Mouse (Mus musculus) liver, embryonic 14.5 days (tissue): Measurements from ENCODE around the gene Pum2. TPM values are rescaled to one million over a fixed set of nuclear protein-coding genes. Genes with fewer than 3 reads are reported as not detected.

Experiments
- ATAC-seq: fragments of 200-750 bp; cut with Nextera tagmentation; 2 replicates; pipeline ENCODE4 v1.8.0; 2017; ENCODE audit warnings: moderate number of reproducible peaks, mild to moderate bottlenecking, moderate library complexity; ENCODE audit not compliant: insufficient read depth
- DNase-seq, 3 experiments: peaks; one replicate each; pipeline ENCODE4 v3.0.0-alpha.2; 2012 to 2013; ENCODE audit warnings: low read depth in 3 of 3, low spot score in 3 of 3
- H3K27ac ChIP-seq: fragments of 300-500 bp; sonication (generic); 2 replicates; pipeline ENCODE4 v1.5.1; 2014; ENCODE audit warnings: moderate library complexity, mild to moderate bottlenecking, control low read depth, inconsistent platforms
- H3K27me3 ChIP-seq: fragments of 300-500 bp; sonication (generic); 2 replicates; pipeline ENCODE4 v1.6.1; 2014; ENCODE audit warnings: mild to moderate bottlenecking, low read length, moderate library complexity; ENCODE audit not compliant: control insufficient read depth, insufficient read depth
- H3K36me3 ChIP-seq: fragments of 300-500 bp; sonication (generic); replicated peaks from 2 replicates; pipeline ENCODE4 v1.6.1; 2014; ENCODE audit warnings: low read depth; ENCODE audit not compliant: control insufficient read depth, insufficient read depth
- H3K4me1 ChIP-seq, 2 experiments: fragments of 200-500 bp in 1 of 2; fragments of 300-500 bp in 1 of 2; sonication (generic) in 1 of 2; replicated peaks; 2 replicates each; pipeline ENCODE4 v1.6.1; 2012 to 2014; ENCODE audit warnings: antibody characterized with exemption in 1 of 2, inconsistent platforms in 1 of 2, low read length in 1 of 2; ENCODE audit not compliant: control insufficient read depth in 2 of 2, insufficient read depth in 2 of 2
- H3K4me2 ChIP-seq: fragments of 300-500 bp; sonication (generic); 2 replicates; pipeline ENCODE4 v1.6.1; 2014; ENCODE audit warnings: low read depth, mild to moderate bottlenecking, control low read depth, moderate library complexity
- H3K4me3 ChIP-seq, 2 experiments: fragments of 200-500 bp in 1 of 2; fragments of 300-500 bp in 1 of 2; sonication (generic) in 1 of 2; 2 replicates each; pipeline ENCODE4 v1.5.1; 2012 to 2014; ENCODE audit warnings: low read depth in 2 of 2, low read length in 2 of 2, mild to moderate bottlenecking in 2 of 2, control low read depth in 1 of 2, inconsistent platforms in 1 of 2, moderate library complexity in 1 of 2; ENCODE audit not compliant: insufficient read depth in 1 of 2
- H3K9ac ChIP-seq: fragments of 300-500 bp; sonication (generic); replicated peaks from 2 replicates; pipeline ENCODE4 v1.6.1; 2014; ENCODE audit warnings: mild to moderate bottlenecking, control low read depth, moderate library complexity
- H3K9me3 ChIP-seq: fragments of 300-500 bp; sonication (generic); 2 replicates; pipeline ENCODE4 v1.6.1; 2016; ENCODE audit warnings: low read length, mixed read lengths; ENCODE audit not compliant: control insufficient read depth
- CTCF ChIP-seq: IDR thresholded peaks from 2 replicates; pipeline ENCODE4 v1.5.1; 2016; ENCODE audit warnings: antibody characterized with exemption, low read depth, control low read depth
- EP300 ChIP-seq: IDR thresholded peaks from 2 replicates; pipeline ENCODE4 v1.6.1; 2016; ENCODE audit warnings: antibody characterized with exemption, low read depth
- WGBS: fragments of 180-500 bp; shearing (Covaris S2); extraction: QIAGEN DNeasy Blood & Tissue Kit; methylation state at CpG from one replicate; pipeline ENCODE4 v1.1.7; 2014; ENCODE audit not compliant: insufficient replicate concordance; 5-methylcytosine and 5-hydroxymethylcytosine counted together
- polyA plus RNA-seq, 2 experiments: library from polyadenylated mRNA; depleted of rRNA in 1 of 2; stranded (reverse) in 1 of 2; unstranded in 1 of 2; fragments of >200 nt; fragmentation: Nextera tagmentation in 1 of 2; extraction: Ambion mirVana in 1 of 2; gene quantifications; 2 replicates each; pipeline versions ENCODE4 v1.2.1 to v1.2.3; 2012 to 2014

Pum2 gene
- polyA plus RNA-seq, 2 experiments = 18.4 to 20.6 TPM

DNA sequence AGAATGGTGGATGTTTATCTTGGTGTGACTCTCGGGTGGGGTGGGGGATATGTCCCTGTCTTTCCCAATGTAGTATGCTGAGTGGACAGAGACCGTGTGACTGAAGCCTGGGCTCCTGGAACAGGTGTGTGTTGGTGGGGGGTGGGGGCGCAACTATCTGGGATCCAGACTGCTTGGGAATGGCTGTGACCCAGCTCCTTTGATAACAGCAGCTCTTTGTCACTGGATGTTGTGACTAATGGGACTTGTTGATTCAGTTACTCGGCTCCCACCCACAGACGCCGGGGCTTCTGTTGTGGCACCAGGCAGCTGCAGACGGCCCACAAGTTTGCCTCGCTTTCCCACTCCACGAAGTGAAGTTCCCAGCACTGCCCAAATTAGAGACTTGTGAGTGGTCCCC lies 110.3 kb downstream of the Pum2 start:
- no peak overlapping the region for H3K9ac ChIP-seq
- H3K27ac ChIP-seq = no peak overlapping the region
- TF ChIP-seq CTCF (no peak), EP300 (no peak)
- DNase-seq (no peak), ATAC-seq (no peak)
- H3K4me2 ChIP-seq = no peak overlapping the region
- no peaks in the 10 kb centered on the region for H3K36me3 ChIP-seq
- H3K4me1 ChIP-seq = peaks cover 0 to 5% of the 10 kb centered on the region in 2 experiments; a peak in 1 of 4 replicates
- no peaks in the 10 kb centered on the region for H3K27me3 ChIP-seq
- H3K9me3 ChIP-seq = no peaks in the 10 kb centered on the region
- no peak overlapping the region for H3K4me3 ChIP-seq
- WGBS = 57% methylated on average over 9 of the region's 9 CpGs

- DNase-seq (no peak), ATAC-seq (no peak)
- Histone ChIP-seq H3K27ac (no peak overlapping the region), H3K9ac (no peak overlapping the region), H3K4me3 (no peak overlapping the region), H3K4me2 (no peak overlapping the region), H3K27me3 (no peaks in the 10 kb centered on the region), H3K4me1 (no peaks in the 10 kb centered on the region), H3K36me3 (no peaks in the 10 kb centered on the region), H3K9me3 (no peaks in the 10 kb centered on the region)
- no peak for TF ChIP-seq EP300
- no peak for TF ChIP-seq CTCF
- WGBS = 52% methylated on average over 5 of the region's 5 CpGs
Measured at GRCm38 (mm10) chr12:8786476-8786875, 112.5 kb downstream of the Pum2 start.

DNA sequence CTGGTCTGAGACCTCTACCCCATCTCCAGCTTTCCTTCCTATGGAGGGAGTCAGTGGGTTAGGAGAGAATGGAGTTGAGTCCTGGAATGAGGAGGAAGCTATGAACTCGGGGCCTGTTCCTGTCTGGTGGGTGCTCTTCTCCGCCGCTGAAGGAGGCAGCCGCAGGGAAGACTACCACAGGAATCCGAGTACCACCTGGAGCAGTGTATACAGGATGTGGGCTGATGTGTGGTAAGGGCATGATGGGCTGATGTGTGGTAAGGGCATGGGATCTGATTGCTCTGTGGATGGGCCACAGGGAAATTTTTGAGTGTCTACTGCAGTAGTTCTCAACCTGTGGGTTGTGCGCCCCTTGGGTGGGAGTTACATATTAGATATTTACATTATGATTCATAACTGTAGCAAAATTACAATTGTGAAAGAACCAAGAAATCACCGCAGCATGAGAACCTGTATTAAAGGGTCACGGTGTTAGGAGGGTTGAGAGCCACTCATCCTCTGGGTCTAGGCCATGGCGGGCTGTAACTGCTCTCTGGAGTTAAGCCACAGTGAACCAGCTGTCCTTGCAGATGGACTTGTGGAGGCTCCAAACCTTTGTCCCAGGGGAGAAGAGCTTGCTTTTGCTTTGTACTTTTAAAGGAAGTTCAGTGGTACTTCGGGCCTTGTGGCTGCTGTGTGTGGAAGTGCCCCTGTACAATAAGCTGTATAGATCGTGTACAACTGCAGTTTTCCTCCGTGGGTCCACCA lies 113.2 kb downstream of the Pum2 start:
- Histone ChIP-seq H3K27ac (no peak overlapping the region), H3K4me2 (no peak overlapping the region), H3K9ac (no peak overlapping the region), H3K4me3 (no peak overlapping the region), H3K27me3 (no peaks in the 10 kb centered on the region), H3K4me1 (no peaks in the 10 kb centered on the region), H3K36me3 (no peaks in the 10 kb centered on the region), H3K9me3 (no peaks in the 10 kb centered on the region)
- DNase-seq (no peak), ATAC-seq (no peak)
- TF ChIP-seq CTCF = no peak
- 63% methylated on average over 12 of the region's 12 CpGs for WGBS

- H3K4me3 ChIP-seq = no peak overlapping the region
- TF ChIP-seq CTCF (no peak), EP300 (no peak)
- DNase-seq (no peak), ATAC-seq (no peak)
- no peaks in the 10 kb centered on the region for H3K36me3 ChIP-seq
- peaks cover 0 to 2% of the 10 kb centered on the region in 2 experiments; a peak in 1 of 4 replicates for H3K4me1 ChIP-seq
- 56% methylated on average over 3 of the region's 3 CpGs for WGBS
- no peaks in the 10 kb centered on the region for H3K9me3 ChIP-seq
- no peak overlapping the region for H3K27ac ChIP-seq
- H3K4me2 ChIP-seq = no peak overlapping the region
- no peak overlapping the region for H3K9ac ChIP-seq
- no peaks in the 10 kb centered on the region for H3K27me3 ChIP-seq
Measured at GRCm38 (mm10) chr12:8788469-8788868, 114.5 kb downstream of the Pum2 start.

DNA sequence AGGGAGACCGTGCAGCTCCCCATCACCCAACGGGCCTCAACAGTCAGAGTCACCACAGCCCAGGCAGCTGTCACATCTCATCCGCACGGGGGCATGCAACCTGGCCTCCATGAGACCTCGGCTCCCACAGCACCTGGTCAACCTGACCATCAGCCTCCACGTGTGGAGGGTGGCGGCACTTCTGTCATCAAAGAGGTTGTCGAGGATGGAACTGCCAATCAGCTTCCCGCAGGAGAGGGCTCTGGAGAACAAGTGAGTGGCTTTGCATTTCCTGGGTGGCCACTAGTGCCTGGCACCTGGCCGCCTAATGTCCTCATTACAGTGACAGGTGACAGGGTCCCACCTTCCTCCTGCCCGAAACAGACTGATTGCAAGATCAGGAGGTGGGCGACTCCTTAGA lies 116.7 kb downstream of the Pum2 start:
- no peak for TF ChIP-seq EP300
- TF ChIP-seq CTCF = no peak
- H3K9ac ChIP-seq = no peak overlapping the region
- WGBS = 77% methylated on average over 12 of the region's 12 CpGs
- H3K4me2 ChIP-seq = no peak overlapping the region
- no peak for ATAC-seq
- H3K9me3 ChIP-seq = no peaks in the 10 kb centered on the region
- no peak for DNase-seq
- H3K4me3 ChIP-seq = no peak overlapping the region
- no peaks in the 10 kb centered on the region for H3K36me3 ChIP-seq
- H3K4me1 ChIP-seq = peaks cover 0 to 2% of the 10 kb centered on the region in 2 experiments; a peak in 1 of 4 replicates
- no peak overlapping the region for H3K27ac ChIP-seq
- no peaks in the 10 kb centered on the region for H3K27me3 ChIP-seq
